Mouse (Mus musculus) kidney, postnatal 36 days (tissue): Measurements from ENCODE around the gene Gm11639.
A peak's percentile ranks its signal among the peaks of the same experiment; 100 is the strongest.
"Not testable (repeated sequence)": the region's sequence is repeated elsewhere in the genome, so short reads cannot be mapped to it uniquely, and the experiment has no call there.

Experiments used
- DNase-seq, 2 experiments: peaks; one replicate each; pipeline ENCODE4 v3.0.0; 2021 to 2022; ENCODE audit warnings: mixed read lengths in 2 of 2

Gm11639 gene

DNA sequence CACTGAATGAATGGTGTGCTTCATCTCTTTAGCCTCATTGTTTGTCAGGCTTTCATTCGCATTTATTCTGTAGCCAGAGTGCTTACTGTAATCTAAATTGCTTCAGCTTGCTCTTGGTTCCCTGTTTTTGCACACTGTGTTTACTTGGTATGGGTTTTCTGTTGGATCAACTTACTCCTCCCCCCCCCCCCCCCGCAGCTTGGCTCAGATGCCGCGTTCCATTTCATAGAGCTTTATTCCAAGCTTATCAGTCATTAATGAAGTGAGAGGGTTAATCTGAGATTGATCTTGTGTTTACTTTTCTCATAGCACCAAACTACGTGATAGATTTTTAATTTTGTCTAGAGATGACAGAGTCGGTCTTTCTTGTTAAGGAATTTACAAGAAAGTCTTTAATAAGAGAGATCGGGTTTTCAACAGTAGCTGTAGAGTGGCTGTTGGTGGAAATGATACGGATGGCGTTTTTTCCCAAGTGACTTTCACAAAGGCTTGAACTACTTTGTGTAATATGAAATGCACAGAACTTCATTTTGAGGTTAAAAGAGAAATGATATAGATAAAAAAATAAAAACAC is 59.6 kb downstream of the Gm11639 start:
- DNase-seq, result no peak

DNA sequence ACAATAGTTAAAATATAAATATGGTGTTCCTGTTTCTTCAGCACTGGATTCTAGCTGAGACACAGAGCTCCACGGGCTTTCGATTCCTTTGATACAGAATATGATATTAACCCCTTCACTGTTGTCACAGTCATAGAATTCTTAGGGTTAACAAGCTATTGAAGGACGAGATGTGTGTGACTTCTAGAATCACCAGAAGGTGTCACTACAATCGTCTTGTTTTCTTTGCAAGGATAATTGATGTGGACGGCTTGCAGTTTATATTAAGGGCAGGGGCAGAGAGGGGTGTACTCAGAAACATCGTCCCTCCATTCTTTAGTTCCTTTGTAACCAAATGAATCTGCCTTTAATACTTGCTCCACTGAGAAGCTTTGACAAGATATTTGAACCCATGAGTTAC is 80.3 kb downstream of the Gm11639 start:
- DNase-seq, result no peak

GRCm38 (mm10) chr11:104767068-104767467 is 81.6 kb downstream of the Gm11639 start:
- no peak for DNase-seq

DNA sequence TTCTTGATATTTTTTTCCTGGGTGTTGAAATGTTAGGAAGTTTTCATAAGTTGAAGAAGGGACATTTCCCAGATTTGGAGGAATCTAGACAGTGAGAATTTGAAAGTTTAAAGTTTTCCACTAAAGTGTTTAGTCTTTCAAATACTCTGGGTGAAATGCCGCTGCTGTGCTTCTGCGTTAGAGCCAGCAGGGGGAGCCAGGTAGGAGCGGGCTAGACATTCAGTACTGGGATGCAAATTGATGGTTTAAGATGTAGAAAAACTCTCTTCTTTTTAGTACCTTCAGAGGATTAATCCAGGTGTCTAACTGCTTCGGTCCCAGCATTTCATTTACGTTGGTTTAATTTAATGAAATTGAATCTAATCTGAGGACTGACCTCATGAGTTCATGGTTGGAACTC is 82.6 kb downstream of the Gm11639 start:
- DNase-seq, result peak; percentile 8 to 72

- DNase-seq, result peak in 1 of 2 experiments; percentile 4
Measured at GRCm38 (mm10) chr11:104778796-104779195, 93.3 kb downstream of the Gm11639 start.

DNA sequence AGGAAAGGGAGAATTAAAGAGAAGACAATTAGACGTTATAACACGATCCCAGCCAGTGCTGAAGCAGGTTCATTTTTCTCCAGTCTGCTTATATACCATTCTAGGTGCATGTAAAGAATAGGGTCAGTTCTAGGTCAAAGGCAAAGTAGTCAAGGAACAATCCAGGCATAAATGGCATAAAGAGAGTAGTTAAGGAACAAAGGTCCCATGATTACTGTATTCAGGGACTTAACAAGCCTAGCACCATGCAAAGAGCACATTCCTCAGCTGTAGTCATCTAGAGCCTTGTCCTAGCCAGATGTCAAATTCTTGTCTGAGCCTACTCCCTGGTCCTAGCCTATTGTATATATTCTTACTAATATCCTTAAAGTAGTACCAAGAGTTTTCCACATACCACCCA is 259.2 kb downstream of the Gm11639 start:
- no peak for DNase-seq

DNA sequence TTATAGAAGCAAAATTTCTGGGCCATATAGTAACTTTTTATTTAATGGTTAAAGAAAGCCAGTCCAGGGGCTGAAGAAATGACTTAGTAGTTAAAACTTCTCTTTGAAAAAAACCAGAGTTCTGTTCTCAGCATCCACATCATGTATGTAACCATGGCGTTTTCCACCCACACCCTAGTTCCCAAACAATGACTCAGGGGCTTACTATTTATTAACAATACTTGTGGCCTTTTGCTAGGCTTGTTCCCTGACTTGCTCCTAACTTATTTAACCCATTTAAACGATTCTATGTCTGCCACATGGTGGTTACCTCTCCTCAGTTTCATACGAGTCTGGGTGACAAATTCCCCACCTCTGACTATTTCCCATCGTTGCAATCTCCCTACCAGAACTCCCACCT is 266.8 kb downstream of the Gm11639 start:
- no peak for DNase-seq

DNA sequence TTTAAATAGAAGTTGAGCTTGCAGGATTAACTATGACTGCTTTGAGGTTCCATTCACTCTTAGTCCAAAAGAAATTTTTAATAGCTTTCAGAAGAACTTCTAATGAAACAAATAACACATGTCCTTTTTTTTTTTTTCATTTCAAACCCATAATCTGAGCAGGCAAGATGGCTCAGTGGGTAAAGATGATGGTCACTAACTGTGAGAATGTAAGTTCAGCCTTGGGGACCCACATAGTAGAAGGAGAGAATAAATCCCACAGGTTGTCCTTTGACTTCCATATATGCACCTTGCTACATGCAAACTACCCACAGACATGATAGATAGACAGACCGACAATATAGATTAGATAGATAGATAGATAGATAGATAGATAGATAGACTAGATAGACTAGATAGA is 282.4 kb downstream of the Gm11639 start:
- no peak for DNase-seq

GRCm38 (mm10) chr11:104968388-104968787 is 282.9 kb downstream of the Gm11639 start:
- DNase-seq, result no peak

GRCm38 (mm10) chr11:104971322-104971721 is 285.8 kb downstream of the Gm11639 start:
- DNase-seq, result no peak

GRCm38 (mm10) chr11:104972480-104972879 is 287.0 kb downstream of the Gm11639 start:
- DNase-seq, result no peak

GRCm38 (mm10) chr11:104977976-104978375 is 292.5 kb downstream of the Gm11639 start:
- DNase-seq, result no peak

- no peak for DNase-seq
Measured at GRCm38 (mm10) chr11:104981342-104982055, 296.0 kb downstream of the Gm11639 start.

- no peak for DNase-seq
Measured at GRCm38 (mm10) chr11:105009232-105009631, 323.7 kb downstream of the Gm11639 start.

- DNase-seq, result peak; percentile 2 to 50
Measured at GRCm38 (mm10) chr11:105021071-105021470, 335.6 kb downstream of the Gm11639 start.

- no peak for DNase-seq
Measured at GRCm38 (mm10) chr11:105028744-105029348, 343.3 kb downstream of the Gm11639 start.

DNA sequence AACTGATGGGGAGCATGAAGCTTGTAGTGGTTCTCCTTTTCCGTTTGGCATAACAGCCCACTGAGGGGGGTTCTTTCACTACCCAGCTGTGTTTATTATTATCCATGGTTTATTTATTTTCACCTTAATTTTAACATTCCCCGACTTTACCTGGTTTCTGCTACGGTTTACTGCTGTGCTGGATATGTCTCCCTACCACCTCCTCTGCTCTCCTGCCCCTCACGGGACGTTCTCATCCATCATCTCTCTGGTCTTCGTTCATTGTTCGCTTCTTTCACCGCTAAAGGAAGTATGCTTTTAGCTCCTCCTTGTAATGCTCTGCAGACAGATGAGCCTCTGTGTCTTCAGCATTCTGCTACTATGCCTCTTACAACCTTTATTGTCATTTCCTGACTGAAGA is 344.0 kb downstream of the Gm11639 start:
- DNase-seq, result no peak

DNA sequence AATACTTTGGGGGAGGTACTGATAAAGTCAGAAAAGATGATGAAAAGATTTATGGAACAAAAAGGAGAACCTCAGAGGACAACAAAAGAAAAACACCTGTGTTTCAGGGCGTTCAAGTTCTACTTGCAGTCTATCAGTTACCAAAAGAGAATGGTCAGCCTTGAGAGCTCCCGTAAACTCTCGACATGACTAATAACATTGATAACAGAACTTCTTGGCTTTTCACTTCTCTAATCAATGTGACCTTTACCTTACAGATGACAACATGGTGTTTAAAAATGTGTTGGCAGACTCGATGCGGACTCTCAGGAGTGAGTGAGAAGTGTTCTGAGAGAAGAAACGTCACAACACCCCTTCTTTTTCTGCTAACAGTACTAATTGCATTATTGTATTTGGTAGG is 344.7 kb downstream of the Gm11639 start:
- DNase-seq, result no peak

- no peak for DNase-seq
Measured at GRCm38 (mm10) chr11:105031103-105031502, 345.6 kb downstream of the Gm11639 start.

DNA sequence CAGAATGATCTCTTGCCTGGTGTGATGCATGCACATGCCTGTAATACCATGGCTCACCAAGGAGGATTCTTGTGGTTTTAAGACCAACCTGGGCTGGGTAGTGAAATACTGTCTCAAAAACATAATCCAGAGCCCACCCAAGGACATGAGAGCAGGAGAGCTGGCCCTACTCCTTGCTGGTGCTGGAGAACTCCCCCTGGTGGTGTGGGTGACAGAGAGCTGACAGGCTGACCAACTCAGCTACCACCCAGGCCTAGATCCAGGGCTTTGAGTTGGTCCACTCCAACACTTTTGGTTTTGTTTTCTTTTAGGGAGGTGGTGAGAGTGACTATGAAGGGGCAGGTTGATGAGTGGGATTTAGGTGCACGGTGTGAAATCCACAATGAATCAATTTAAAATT is 349.6 kb downstream of the Gm11639 start:
- DNase-seq, result no peak

DNA sequence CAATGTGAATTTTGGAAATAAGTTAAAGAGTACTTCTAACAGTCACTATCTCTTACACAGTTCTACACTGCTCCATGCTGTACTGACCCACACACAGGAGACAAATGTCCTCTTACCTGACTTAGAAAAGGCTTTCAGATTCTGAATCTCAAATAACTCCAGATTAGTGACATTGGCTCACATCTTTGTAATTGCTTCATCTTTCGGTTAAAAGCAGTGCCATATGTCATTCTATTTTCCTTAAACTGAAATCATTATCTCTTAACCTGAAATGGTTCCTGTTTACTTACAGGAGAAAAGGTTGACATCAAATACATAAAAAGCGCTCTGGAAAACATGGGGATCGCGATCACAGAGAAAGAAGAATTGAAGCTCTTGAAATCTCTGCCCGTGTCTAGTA is 377.8 kb downstream of the Gm11639 start, which contains the start of gene Efcab3:
Efcab3 (plus strand) TSS at position 301 of the 400 bp plus-strand sequence.
- DNase-seq, result no peak

GRCm38 (mm10) chr11:105112448-105112847 is 426.9 kb downstream of the Gm11639 start:
- not testable (repeated sequence) for DNase-seq

DNA sequence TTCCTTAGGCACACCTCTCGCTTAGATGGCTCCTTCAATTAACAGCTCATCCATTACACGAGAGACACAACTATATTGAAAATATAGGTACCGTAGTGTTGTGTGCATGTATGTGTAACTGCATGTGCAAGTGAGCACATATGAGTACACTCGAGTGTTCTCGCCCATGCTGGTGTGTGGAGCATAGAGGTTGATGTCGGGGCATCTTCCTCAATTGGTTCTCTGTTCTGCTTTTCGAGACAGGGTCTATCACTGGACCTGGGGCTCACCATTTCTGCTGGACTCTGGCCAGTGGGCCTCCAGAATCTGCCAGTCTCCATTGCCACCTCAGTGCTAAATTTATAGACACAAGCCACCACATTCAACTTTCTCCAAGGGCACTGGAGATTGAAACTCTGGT is 432.3 kb downstream of the Gm11639 start:
- no peak for DNase-seq

DNA sequence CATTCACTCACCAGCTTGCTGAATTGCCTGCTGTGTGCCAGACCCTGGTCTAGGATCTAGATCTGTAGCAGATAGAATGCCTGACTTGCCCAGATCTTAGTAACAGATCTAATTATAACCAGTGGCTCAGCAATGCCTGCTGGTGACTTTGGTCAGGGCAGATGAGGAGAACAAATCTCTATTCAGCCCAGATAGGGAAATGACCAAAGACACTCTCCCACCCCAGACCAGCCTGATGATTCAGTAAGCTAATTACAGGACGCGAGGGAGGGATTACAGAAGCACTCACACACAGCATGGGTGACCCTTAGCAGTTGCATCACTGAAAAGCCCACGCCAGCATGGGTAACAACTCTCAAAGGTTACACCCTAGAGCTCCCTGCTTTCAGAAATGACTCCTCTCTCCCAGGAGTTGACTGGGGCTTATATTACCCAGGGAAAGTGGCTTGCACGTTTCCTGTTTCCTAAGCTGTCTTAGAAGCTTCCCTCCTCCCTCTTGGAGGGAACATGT is 435.1 kb downstream of the Gm11639 start:
- DNase-seq, result no peak
